Mouse (Mus musculus) spleen, adult 12 weeks (tissue): ENCODE data around the gene Eif3c.

Experiments used
- DNase-seq: peaks from one replicate; pipeline ENCODE4 v3.0.0; 2022; ENCODE audit warnings: low spot score

Eif3c gene

GRCm38 (mm10) chr7:126554796-126555195, 11.4 kb downstream of the Eif3c start:
- DNase-seq, result no peak

- DNase-seq, result no peak
Measured at GRCm38 (mm10) chr7:126545631-126546030, 20.6 kb downstream of the Eif3c start.

- no peak for DNase-seq
Measured at GRCm38 (mm10) chr7:126541661-126542060, 24.6 kb downstream of the Eif3c start.

- DNase-seq, result no peak
Measured at GRCm38 (mm10) chr7:126537820-126538585, 28.2 kb downstream of the Eif3c start.

GRCm38 (mm10) chr7:126536466-126536865, 29.7 kb downstream of the Eif3c start:
- DNase-seq, result no peak

- no peak for DNase-seq
Measured at GRCm38 (mm10) chr7:126535766-126536165, 30.4 kb downstream of the Eif3c start.

DNA sequence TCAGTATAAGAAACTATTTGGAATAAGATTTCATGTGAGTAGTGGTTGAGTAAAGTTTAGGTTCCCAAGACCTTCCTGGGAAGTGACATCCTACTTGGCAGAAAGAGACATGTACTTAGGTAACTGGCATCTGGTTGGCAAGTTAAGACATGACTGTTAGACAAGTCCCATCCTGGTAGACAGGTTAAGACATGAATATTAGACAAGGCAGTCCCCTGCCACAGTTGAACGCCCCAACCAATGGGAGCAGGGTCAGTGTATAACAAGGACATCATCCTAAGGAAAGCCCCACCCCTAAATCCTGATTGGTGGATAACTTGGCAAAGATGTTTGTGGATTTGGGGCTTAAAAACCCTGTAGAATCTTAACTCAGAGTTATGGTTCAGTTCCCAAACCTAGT, 32.8 kb downstream of the Eif3c start:
- no peak for DNase-seq

- no peak for DNase-seq
Measured at GRCm38 (mm10) chr7:126528166-126528577, 38.0 kb downstream of the Eif3c start.

GRCm38 (mm10) chr7:126523316-126523715, 42.9 kb downstream of the Eif3c start:
- no peak for DNase-seq

- no peak for DNase-seq
Measured at GRCm38 (mm10) chr7:126519513-126519912, 46.7 kb downstream of the Eif3c start.

DNA sequence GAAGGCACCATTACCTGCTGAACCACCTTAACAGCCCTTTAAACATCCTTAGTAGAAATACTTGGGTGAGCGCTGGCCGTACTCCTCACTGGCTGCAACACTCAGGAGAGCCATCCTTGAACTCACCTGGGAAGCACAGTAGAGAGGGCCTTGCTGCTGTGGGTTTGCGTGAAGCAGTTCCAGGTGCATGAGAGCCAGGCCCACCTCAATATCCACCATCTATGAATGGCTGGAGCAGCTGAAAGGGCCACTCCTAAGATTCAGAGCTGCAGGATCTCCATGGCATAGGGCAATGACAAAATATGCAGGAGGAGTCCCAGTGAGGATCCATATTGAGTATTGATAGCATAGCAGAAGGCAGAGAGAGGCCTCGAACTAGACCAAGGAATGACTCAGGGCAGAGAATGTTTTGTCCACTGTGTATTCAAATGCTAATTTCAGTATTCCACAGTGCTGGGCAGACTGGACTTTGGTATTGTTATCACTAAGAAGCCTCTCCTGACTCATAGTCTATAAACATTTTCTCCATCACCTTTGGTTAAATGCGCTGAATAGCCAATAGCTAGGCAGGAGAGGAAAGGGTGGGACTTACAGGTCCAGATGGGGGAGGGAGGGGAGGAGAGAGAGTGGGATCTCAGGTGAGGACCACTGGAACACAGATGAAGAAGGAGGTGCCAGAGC, 47.8 kb downstream of the Eif3c start:
- DNase-seq, result no peak

DNA sequence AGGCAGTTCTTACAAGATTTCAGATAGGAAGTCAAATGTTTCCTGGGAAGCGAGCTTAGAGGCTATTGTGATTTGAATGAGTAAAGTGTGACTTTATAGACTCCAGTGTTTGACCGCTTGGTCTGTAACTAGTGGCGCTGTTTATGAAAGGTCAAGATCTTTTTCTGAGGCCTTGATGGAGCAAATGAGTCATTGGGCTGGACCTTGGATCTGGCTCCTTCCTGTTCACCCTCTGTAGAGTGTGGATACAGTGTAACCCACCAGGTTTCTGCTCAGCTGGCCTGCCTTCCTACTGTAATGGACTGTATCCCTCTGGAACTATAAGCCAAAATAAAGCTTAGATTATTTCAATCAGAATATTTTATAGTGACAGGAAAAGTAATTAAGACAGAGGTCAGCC, 54.9 kb downstream of the Eif3c start:
- DNase-seq, result no peak

DNA sequence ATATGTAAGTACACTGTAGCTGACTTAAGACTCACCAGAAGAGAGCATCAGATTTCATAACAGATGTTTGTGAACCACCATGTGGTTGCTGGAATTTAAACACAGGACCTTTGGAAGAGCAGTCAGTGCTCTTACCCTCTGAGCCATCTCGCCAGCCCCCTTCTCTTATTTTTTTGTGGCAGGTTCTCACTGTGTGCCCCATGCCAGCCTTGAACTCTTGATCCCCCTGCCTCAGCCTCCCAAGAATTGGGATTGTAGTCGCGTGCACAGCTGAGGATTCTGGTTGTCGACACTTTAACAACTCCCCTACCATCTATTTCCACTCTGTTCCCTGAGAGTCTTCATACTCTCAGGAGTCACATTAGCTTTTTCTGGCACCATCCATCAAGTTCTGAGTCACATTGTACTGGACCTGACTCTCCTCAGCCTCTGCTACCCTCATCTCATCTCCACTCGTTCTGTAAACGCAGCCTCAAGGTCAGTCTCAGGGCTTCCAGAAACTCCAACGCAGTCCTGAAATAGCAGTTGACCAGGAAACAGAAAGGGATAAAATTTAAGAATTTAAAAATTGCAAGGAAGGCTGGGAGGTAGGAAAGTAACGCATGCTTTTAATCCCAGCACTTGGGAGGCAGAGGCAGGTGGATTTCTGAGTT, 59.0 kb downstream of the Eif3c start:
- no peak for DNase-seq

GRCm38 (mm10) chr7:126504913-126505312, 61.3 kb downstream of the Eif3c start:
- no peak for DNase-seq

DNA sequence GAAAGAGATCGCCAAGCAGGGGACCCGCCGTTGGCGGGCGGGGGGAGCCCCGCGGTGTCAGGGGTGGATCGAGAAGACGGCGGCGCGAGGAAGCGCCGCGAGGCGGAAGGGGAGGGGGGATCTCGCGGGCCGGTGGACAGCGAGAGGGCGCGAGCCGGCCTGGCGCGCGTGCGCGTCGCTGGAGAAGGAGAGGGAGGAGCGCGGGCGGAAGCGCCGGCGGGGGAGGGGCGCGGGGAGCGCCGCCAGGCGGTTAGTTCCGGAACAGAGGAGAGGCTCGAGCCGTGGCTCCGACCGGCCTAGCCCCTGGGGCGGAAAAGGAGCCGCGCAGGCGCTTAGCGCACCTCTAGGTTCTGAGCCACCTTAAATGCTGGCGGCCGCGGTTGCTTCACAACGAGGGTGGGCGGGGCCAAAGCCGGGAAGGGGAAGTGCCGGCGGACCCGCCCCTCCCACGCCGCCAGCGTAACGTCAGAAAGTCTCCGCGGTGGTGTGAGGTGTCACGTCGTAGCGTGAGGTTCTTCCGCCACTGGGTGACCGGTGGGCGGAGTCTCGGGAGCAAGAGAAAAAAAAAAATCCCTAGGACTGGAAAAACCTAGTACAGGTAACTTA, 62.8 kb downstream of the Eif3c start, which contains the start of gene Atxn2l:
TSS of gene Atxn2l (minus strand) at position 165 of the 606 bp plus-strand sequence.
- DNase-seq, result peak; percentile 97

DNA sequence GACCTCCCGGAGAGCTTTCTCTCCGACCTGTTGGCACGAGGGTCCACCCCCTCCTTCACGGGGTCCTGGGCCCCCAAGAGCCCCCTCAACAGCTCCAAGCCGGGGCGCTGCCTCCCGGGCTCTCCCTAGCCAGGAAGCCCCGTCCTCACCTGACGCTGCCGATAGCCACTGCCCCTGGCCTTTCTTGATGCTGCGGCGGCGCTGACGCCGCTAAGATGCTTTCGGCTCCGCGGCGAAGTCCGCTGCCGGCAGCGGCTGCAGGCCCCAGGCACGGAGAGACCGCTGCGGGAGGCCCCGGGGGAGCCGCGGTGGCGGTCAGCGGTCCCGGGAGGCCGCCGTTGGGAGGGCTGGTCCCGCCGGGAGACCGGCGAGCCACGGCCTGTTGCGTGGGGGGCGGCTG, 63.5 kb downstream of the Eif3c start:
- no peak for DNase-seq

DNA sequence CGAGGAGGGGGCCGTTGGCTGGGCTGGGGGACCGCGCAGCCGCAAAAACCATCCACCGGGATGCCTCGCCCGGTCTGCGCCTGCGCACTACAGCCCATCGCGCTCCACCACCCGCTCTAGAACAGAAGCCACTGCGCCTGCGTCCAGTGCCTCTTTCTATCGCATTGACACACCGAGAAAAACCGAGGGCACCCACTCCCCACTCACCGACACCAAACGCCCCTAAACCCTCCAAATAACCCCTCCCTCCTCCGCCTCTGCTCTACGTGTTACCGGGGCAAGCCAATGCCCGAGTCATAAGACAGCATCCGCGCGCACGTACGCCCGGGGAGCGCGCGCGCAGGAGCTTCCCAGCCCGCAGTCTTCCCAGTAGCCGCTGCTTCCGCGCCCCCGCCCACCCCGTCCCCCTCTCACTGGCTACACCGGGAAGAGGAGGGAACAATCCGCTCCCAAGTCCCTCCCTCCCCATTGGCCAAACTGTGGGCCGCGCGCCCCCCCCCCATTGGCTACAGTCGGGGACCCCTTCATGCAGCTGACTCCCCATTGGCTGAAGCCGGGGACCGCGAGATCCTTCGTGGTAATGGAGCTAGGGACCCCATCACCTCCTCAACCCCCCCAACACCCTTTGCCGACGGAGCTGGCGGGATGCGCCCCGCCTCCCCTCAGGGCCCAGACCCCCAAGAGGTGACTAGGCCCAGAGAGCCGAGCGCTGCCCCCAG, 64.0 kb downstream of the Eif3c start:
- peak; percentile 87 for DNase-seq

DNA sequence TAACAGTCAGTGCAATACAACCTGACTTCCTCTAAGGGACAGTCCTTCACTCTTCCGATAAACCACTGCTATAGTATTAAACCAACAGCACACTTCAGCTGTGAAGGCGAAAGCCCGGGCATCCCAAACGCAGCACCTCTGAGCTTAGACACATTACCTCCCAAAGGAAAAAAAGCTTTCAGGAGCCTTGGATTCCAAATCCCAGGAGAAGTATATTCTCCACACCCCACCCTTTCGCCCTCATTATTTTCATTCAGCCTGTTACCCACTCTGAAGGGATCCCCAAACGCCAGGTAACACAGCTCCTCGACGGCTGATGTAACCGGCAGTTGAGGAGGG, 64.6 kb downstream of the Eif3c start:
- no peak for DNase-seq

DNA sequence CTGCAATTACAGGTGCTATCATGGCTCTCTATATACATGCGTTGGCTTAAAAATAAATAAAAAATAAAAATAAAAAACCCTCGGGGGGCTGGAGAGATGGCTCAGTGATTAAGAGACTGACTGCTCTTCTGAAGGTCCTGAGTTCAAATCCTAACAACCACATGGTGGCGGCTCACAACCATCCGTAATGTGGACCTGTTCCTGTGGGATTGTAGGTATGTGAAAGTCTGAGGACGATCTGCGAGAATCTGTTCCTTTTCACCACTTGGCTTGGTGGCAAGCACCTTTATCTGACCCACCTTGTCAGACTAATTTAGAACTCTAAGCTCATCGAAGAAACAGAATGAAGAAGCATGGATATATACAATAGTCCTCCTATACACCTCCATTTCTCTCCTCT, 66.8 kb downstream of the Eif3c start:
- no peak for DNase-seq

DNA sequence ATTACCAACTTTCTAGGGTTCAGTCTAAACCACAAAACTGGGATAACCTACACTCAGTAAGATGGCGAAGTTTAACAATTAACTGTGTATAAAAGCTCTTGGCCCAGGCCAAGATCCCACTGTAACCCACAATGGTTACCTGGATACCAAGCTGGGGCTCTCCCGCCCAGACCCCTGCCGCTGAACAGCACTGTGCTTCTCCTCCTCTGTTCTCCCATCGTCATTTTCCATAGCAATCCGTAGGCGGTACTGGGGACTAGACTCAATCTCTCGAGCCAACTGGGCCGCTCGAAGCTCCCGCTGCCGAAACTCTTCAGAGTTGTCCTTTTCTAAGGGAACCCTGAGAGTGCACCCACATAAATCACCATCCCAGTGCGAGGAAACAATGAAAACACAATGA, 68.2 kb downstream of the Eif3c start:
- no peak for DNase-seq

DNA sequence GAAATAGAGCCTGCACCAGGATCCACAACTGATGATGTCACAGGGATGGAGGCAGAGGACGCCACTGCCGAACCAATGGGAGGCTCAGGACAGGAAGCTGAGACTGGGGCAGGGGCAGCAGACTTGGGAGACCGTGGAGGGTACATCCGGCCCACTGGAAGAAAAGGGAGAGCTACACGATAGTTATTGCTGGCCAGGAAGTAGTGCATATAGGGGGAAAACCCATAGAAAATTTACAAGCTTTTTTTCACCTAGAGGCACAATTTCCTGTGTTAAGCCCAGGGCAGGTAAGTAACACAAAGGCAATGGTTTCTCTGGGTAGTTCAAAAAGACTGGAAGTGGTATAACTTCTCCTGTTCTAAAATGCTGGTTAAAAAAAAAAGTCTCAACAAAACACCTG, 69.7 kb downstream of the Eif3c start:
- no peak for DNase-seq
